Mouse (Mus musculus) thymus, adult 2 months (tissue): ENCODE data around the gene Mgst2. TPM values are rescaled to one million over a fixed set of nuclear protein-coding genes. Genes with fewer than 3 reads are reported as not detected.
A peak's percentile ranks its signal among the peaks of the same experiment; 100 is the strongest.

Experiments
- DNase-seq: peaks from one replicate; pipeline ENCODE4 v3.0.0; 2021
- H3K27ac ChIP-seq: fragments of 200-500 bp; 2 replicates; pipeline ENCODE4 v1.5.1; 2012; ENCODE audit warnings: low read length, control low read depth; ENCODE audit not compliant: control insufficient read depth, insufficient read depth
- H3K27me3 ChIP-seq: fragments of 200-500 bp; 2 replicates; pipeline ENCODE4 v1.6.1; 2012; ENCODE audit warnings: mild to moderate bottlenecking, low read length, moderate library complexity, mixed read lengths; ENCODE audit not compliant: control insufficient read depth, insufficient read depth
- H3K36me3 ChIP-seq: fragments of 200-500 bp; 2 replicates; pipeline ENCODE4 v1.6.1; 2012; ENCODE audit warnings: mild to moderate bottlenecking, low read length, moderate library complexity; ENCODE audit not compliant: control insufficient read depth, insufficient read depth
- H3K4me1 ChIP-seq: fragments of 200-500 bp; replicated peaks from 2 replicates; pipeline ENCODE4 v1.6.1; 2012; ENCODE audit warnings: low read length; ENCODE audit not compliant: control insufficient read depth, insufficient read depth
- H3K4me3 ChIP-seq: fragments of 200-500 bp; 2 replicates; pipeline ENCODE4 v1.5.1; 2012; ENCODE audit warnings: mild to moderate bottlenecking, low read length, control low read depth, moderate library complexity; ENCODE audit not compliant: control insufficient read depth, insufficient read depth
- CTCF ChIP-seq: fragments of 200-500 bp; IDR thresholded peaks from 2 replicates; pipeline ENCODE4 v1.5.1; 2012; ENCODE audit warnings: mild to moderate bottlenecking, control low read depth, low read length, moderate library complexity, borderline replicate concordance; ENCODE audit not compliant: control insufficient read depth, poor library complexity, insufficient read depth; ENCODE audit errors: extremely low read depth
- POLR2A ChIP-seq: fragments of 200-500 bp; IDR thresholded peaks from 2 replicates; pipeline ENCODE4 v1.6.1; 2012; ENCODE audit warnings: mild to moderate bottlenecking, low read length, control low read depth, moderate library complexity; ENCODE audit not compliant: control insufficient read depth, poor library complexity, insufficient read depth; ENCODE audit errors: extremely low read depth
- WGBS: fragments of 180-500 bp; shearing (Covaris S2); methylation state at CpG from one replicate; pipeline ENCODE4 v1.1.7; 2018; 5-methylcytosine and 5-hydroxymethylcytosine counted together
- polyA plus RNA-seq: library from polyadenylated mRNA; depleted of rRNA; stranded (reverse); fragments of >200 nt; gene quantifications from 2 replicates; pipeline ENCODE4 v1.2.3, GENCODE M21; 2012

The Mgst2 gene
- polyA plus RNA-seq, 1 experiment = 20.8 TPM

DNA sequence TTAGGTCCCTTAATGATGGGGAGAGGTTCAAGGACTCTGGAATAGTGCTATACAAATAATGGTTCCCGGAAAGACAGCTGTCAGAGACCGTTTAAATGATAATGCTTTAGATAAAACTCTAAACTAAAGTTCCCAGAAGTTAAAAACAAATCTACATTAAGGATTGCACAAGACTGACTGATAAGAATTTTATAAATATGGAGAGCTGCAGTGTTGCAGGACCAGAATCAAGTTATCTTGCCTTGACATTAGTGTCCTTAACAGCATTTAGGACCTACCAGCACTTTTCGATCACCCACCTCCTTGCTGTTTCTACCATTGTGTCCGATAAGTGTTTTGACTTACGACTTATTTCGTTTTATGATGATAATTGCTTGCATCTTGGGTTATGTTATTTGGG is 21.9 kb upstream of the Mgst2 start:
- no peaks in the 10 kb centered on the region for H3K27me3 ChIP-seq
- 95% methylated on average over 6 of the region's 6 CpGs for WGBS
- H3K27ac ChIP-seq = no peak overlapping the region
- TF ChIP-seq CTCF (no peak), POLR2A (no peak)
- no peak overlapping the region for H3K4me3 ChIP-seq
- H3K36me3 ChIP-seq = no peaks in the 10 kb centered on the region
- no peak for DNase-seq
- peaks cover 7% of the 10 kb centered on the region; the same call in 1 of the 2 replicates for H3K4me1 ChIP-seq

DNA sequence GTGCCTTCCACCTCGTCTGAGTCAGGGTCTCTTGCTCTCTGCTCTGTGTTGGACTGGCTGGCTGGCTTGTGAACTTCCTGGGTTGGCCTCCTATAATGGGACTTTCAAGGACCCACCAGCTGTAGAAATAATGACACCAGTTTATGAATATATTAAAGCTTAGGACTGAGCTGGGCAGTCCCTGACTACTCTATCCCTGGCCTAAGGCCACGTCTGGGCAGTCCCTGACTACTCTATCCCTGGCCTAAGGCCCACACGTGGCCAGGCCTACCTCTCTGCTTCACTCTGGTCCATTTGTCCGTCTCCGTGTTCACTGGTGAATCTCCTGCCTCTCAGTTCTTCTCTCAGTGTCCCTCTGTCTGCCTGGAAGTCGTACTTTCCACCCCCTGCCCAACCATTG is 14.7 kb upstream of the Mgst2 start:
- DNase-seq = no peak
- no peak for TF ChIP-seq POLR2A
- Histone ChIP-seq H3K27ac (no peak overlapping the region), H3K27me3 (no peaks in the 10 kb centered on the region), H3K4me1 (peaks cover 4% of the 10 kb centered on the region), H3K36me3 (no peaks in the 10 kb centered on the region), H3K4me3 (no peak overlapping the region)
- WGBS = 94% methylated on average over 6 of the region's 6 CpGs

DNA sequence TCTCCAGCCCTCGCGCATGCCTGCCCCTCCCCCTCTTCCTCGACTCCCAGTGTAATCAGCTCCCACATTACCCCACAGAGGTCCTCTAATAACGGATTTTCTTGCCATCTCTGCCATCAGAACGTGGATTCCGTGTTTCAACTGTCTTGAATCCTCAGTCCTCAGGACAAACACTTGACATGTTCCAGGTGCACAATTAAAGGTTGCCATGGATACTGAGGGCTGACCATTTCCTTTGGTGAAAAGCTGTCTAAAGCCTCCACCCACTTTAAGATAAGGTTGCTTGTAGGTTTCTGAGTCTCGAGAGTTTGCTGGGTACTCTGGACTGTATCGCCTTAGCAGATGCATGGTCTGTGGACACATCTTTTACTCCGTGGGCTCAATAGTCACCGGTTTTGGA is 13.9 kb upstream of the Mgst2 start:
- H3K36me3 ChIP-seq = no peaks in the 10 kb centered on the region
- DNase-seq = no peak
- TF ChIP-seq POLR2A (no peak), CTCF (no peak)
- H3K27ac ChIP-seq = no peak overlapping the region
- 89% methylated on average over 10 of the region's 10 CpGs for WGBS
- H3K4me3 ChIP-seq = no peak overlapping the region
- H3K4me1 ChIP-seq = peaks cover 4% of the 10 kb centered on the region
- no peaks in the 10 kb centered on the region for H3K27me3 ChIP-seq

DNA sequence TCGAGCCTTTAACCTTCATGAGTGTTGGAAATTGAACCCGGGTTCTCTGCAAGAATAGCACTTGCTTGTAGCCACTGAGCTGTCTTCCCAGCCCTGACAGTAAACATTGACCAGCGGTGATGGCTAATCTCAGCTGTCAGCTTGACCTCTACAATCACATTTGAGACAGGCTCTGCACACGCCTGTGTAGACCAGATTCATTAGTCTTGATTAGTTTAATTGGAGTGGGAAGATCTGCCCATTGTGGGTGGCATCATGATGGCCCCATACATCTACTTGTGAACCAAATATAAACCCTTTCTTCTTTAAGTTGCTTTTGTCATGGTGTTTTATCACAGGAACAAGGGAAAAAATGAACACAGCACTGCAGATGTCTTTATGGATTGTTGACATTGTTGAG is 12.8 kb upstream of the Mgst2 start:
- Histone ChIP-seq H3K27me3 (no peaks in the 10 kb centered on the region), H3K36me3 (no peaks in the 10 kb centered on the region), H3K27ac (no peak overlapping the region), H3K4me3 (no peak overlapping the region), H3K4me1 (peaks cover 5% of the 10 kb centered on the region)
- no peak for TF ChIP-seq POLR2A
- TF ChIP-seq CTCF = no peak
- DNase-seq = no peak
- WGBS = 95% methylated on average over 4 of the region's 4 CpGs

DNA sequence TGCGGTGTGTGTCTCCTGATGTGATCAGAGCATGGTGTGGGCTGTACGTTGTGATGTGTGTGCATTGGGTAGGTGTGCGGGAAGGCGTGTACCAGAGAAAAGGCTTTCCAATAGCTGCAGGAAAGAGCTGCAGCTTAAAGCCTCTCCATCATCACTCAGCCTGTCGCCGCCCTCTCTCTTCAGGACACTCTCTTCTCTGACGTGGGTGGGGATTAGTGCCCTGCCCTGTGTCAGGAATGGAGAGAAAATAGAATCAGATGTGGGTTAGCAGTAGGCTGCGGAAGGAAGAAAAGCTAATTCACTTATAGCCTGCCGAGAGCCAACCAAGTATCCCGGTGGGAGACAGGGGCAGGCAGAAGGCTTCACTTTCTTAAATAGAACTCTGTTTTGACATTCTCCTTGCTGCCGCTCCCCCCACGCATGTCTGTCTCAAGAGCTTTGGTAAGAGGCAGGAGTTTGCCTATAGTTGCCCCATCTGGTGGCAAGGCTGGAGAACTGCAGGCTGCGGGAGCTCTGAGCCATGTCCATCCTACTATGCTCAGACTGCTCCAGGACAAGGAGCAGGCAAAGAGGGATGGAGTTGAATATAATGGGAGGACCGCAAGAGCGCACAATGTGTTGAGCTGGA is 12.0 kb upstream of the Mgst2 start:
- H3K4me3 ChIP-seq = no peak overlapping the region
- no peaks in the 10 kb centered on the region for H3K36me3 ChIP-seq
- H3K4me1 ChIP-seq = peaks cover 11% of the 10 kb centered on the region
- H3K27me3 ChIP-seq = no peaks in the 10 kb centered on the region
- WGBS = 51% methylated on average over 15 of the region's 15 CpGs
- H3K27ac ChIP-seq = no peak overlapping the region
- DNase-seq = peak; percentile 77
- peak; percentile 94 for TF ChIP-seq CTCF
- no peak for TF ChIP-seq POLR2A

DNA sequence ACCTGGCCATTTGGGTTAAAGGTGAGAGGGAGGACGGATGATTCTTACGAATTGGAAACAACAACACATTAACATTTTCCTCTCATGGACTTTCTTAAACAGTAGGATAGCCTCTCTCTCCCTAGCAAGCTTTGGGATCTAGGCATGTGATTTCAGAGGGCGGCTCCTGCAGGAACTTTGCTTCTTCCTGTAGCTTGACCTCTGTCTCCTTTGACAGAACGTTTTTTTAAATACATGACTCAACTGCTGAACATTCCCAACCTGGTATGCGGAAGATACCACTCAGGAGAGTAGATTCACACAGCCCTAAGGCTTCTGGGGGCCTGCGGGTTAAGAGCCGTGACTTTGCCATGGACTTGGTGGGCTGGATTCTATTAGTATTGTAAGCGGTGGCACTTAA is 10.7 kb upstream of the Mgst2 start:
- 95% methylated on average over 8 of the region's 8 CpGs for WGBS
- Histone ChIP-seq H3K4me1 (peaks cover 23% of the 10 kb centered on the region), H3K36me3 (no peaks in the 10 kb centered on the region), H3K27me3 (no peaks in the 10 kb centered on the region), H3K27ac (no peak overlapping the region), H3K4me3 (no peak overlapping the region)
- no peak for DNase-seq
- TF ChIP-seq POLR2A = no peak
- TF ChIP-seq CTCF = no peak

DNA sequence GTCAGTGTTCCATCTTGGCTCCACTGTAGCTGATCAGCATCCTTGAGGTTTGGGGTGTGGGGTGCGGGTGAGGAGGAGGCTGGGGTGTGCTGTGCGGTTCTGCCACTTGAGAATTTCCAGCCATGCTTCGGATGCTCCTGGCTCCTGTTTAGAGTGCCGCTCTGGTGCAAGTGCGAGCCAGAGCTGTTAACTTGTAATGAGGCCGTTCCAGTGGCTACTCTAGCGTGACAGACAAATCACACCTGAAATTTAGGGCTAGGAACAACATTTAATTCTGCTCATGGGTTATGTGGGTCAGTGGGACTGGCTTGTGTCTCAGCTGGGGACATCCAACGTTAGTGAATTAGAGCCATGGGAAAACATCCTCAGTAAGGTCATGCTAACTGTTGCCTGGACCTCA is 10.2 kb upstream of the Mgst2 start:
- Histone ChIP-seq H3K4me3 (no peak overlapping the region), H3K27ac (no peak overlapping the region), H3K36me3 (no peaks in the 10 kb centered on the region), H3K27me3 (no peaks in the 10 kb centered on the region), H3K4me1 (peaks cover 23% of the 10 kb centered on the region)
- 93% methylated on average over 8 of the region's 8 CpGs for WGBS
- TF ChIP-seq POLR2A (no peak), CTCF (no peak)
- DNase-seq = no peak
